Mouse (Mus musculus) adrenal gland, postnatal 14 days (tissue): ENCODE measurements around the gene Plcxd1. TPM values are rescaled to one million over a fixed set of nuclear protein-coding genes. Genes with fewer than 3 reads are reported as not detected.
"Not testable (repeated sequence)": the region's sequence is repeated elsewhere in the genome, so short reads cannot be mapped to it uniquely, and the experiment has no call there.

Experiments used
- DNase-seq: peaks from one replicate; pipeline ENCODE4 v3.0.0; 2021; ENCODE audit warnings: mixed read lengths
- long read RNA-seq, 2 experiments: library from polyadenylated mRNA; stranded (forward); transcript quantifications; one replicate each; pipeline ENCODE4 v2.0.0; 2021
- total RNA-seq: library from RNA; stranded (reverse); gene quantifications from 2 replicates; pipeline ENCODE4 v1.2.3, GENCODE M21; 2021

Plcxd1 gene
- total RNA-seq = not detected in 2 replicates
- long read RNA-seq, experiment 1, partial matches to known transcripts = 0 of 2 reads
- long read RNA-seq, experiment 1, other reads (novel, unspliced or antisense) = 2 of 2 reads
- long read RNA-seq, experiment 2 = 0 reads

DNA sequence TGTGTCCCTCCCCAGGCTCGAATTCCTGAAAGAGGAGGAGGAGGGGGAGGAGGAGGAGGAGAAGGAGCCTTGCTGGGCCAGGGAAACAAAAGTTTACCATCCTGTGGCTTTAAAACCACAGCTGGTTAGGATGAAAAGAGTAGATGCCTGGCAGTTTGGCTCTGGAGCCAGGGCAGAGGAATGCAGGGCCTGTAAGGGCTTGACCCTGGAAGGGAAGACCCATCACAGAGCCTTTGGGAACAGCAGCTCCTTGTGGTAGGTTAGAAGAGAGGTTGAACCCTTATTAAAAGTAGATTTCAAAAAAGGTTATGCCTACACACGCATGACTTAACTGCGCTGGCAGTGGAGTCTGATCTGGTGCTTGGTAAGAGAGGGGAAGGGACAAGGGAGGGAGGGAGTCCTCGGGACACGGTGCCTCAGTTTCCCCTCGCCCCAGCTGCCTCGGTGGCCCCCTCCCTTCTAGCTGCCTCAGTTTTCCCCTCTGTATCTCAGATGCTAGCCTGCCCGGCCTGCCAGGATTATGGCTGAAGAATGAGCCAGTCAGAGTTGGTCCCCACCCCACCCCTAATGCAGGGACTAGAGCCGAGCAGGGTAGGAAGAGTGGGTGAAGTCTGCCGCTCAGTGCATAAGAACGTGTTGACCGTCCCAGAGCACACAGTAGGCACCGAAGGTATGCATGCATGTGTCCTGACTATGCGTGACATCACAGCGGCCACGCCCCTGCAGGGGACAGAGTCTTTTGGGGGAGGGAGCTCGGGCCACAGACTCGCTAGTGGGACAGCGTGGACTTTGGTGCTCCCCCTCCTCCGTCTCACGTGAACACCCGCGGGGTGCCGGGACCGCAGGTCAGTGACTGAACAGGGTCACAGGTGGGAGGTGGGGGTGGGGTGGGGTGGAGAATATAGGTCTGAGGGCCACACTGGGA is at the start of gene Plcxd1:
Gene Plcxd1 (plus strand): TSS at position 314 of the 925 bp plus-strand sequence.
- no peak for DNase-seq

DNA sequence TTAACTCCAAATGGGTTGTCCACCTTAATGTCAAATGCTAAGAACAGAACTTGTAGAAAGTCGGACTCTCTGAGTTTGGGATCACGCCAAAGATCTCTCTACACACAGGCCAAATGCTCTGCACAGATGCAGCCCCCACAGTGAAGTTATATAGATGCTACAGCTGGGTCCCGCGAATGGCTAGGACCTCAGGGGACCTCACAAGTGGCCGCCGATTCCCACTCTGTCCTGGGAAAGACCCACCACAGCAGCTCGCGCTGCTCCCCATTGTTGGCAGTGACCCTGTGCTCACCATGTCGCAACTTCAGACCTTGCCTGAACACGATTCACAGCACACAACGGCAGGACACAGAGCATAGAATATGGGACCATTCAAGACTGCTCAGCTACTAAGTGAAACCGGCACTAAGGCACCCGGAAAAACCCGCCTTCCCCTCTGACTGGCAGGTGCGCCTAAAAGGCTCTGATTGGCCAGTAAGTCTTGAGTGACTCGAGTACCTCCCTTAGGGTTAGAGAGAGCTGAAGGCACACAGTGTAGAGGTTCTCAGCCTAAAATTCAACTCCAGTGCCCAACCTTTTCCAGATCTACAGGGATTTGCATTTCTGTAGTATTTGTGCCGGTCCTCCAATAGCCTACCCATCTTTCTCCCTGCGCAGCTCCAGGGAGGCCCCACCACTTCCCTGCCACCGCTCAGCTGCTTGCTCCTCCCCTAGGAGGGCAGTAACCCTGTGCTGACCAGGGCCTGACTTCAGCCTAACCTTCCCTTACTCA is 41.9 kb upstream of the Plcxd1 start:
- peak; percentile 90 for DNase-seq

DNA sequence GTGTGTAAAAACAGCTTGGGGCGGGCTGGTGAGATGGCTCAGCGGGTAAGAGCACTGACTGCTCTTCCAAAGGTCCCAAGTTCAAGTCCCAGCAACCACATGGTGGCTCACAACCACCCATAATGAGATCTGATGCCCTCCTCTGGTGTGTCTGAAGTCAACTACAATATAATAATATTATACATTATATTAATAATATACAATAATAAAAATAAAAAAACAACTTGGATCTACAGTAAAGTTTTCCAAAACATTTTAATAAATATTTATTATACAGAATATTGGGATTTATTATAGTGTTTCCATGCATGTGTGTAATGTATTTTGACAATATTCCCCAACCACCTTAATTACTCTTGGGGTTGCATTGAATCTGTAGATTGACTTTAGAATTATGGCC is 27.4 kb upstream of the Plcxd1 start, which contains the start of gene Gm17655:
Gene Gm17655 (minus strand): TSS at position 101 of the 400 bp plus-strand sequence.
- not testable (repeated sequence) for DNase-seq

DNA sequence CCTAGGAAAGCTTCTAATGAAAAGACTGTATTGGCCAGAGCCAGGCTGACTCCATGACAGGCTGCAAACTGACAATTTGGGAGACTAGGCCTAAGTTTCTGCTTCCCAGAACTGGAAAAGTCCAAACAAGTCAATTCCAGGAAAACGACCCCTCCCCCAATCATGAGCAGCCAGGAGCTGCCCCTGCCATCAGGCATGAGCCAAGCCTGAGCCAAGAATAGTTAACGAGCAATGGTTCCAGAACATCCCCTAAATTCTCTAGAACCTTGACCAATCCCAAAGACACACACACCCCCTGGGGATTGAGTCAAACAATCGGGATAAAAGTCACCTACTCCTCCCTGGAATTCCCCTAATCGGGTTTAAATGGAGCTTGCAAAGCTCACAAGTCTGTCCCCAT is 16.8 kb upstream of the Plcxd1 start:
- no peak for DNase-seq

DNA sequence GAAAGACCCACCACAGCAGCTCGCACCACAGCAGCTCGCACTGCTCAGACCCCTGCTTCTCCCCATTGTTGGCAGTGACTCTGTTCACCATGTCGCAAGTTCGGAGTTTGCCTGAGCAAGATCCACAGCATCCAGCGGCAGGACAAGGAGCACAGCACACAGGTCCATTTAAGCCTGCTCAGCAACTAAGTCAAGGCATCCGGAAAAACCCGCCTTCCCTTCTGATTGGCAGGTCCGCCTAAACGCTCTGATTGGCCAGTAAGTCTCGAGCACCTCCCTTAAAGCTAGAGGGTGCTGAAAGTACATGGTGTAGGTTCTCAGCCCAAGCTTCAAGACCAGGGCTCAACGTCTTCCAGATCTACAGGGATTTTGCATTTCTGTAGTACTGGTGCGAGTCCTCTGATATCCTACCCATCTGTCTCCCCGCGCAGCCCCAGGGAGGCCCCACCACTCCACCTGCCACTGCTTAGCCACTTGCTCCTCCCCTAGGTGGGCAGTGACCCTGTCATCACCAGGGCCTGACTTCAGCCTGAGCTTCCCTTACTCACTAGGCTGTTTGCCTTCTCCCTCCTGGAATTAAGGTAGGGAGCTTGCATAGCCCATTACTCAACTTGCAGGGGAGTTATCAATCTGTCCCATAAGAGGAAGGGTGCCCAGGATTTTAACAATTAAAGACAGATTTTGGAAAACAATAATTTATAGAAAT is 13.5 kb upstream of the Plcxd1 start:
- no peak for DNase-seq

DNA sequence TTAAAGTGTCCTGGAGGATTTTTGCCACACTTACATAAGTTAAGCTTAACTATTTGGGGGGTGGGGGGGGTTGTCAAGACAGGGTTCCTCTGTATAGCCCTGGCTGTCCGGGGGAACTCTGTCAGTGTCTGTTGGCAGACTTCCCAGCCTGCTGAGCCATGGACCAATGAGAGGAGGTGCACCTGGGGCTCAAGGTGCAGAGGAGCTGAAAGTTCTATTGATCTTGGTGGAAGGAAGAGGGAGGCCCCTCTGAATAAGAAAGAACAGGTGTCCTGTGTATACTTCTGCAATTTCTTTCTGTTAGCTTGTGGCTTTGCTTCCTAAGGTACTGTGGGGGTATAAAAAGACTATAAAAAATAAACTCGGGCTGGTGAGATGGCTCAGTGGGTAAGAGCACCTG is 8.2 kb upstream of the Plcxd1 start:
- DNase-seq = no peak

DNA sequence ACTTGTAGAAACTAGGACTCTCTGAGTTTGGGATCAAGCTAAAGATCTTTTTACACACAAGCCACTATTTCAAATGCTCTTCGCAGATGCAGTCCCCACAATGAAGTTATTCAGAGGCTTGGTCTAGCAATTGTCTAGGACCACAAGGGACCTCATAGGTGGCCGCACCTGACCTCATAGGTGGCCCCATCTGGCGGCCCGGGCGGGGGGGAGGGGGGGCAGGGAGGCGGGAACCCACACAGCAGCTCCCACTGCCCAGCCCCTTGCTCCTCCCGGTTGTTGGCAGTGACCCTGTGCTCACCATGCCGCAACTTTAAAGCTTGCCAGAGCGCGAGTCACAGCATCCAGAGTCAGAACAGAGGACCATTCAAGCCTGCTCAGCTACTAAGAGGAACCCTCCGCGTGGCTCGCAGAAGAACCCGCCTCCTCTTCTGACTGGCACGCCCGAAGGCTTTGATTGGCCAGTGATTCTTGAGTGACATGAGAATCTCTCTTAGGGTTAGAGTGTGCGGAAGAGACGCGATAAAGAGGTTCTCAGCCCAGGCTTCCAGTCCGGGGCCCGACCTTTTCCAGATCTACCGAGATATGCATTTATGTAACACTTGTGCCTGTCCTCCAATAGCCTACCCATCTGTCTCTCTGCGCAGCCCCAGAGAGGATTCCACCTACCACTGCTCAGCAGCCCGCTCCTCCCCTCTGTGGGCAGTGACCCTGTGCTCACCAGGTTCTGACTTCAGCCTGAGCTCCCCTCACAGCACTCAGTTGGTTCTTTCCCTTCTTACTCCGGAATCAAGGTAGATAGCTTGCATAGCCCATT is 5.5 kb upstream of the Plcxd1 start, which contains the start of gene Gm35315:
Gene Gm35315 (minus strand): TSS at position 391 of the 817 bp plus-strand sequence.
- peak; percentile 91 for DNase-seq

DNA sequence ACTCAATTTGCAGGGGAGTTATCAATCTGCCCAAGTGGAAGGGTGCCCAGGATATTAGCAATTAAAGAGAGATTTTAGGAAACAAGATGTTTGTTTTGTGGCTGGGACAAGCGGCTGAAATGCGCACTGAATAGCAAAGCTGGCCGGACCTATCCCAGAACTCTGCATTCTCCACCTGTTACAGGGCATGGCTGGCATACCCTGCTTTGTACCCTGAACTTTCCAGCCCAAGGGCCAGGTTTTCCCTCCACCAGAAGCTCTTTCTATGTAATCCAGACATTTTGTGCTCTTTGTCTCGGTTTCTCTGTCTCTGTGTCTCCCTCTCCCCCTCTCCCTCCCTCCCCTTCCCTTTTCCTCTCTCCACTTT is 4.9 kb upstream of the Plcxd1 start:
- no peak for DNase-seq

DNA sequence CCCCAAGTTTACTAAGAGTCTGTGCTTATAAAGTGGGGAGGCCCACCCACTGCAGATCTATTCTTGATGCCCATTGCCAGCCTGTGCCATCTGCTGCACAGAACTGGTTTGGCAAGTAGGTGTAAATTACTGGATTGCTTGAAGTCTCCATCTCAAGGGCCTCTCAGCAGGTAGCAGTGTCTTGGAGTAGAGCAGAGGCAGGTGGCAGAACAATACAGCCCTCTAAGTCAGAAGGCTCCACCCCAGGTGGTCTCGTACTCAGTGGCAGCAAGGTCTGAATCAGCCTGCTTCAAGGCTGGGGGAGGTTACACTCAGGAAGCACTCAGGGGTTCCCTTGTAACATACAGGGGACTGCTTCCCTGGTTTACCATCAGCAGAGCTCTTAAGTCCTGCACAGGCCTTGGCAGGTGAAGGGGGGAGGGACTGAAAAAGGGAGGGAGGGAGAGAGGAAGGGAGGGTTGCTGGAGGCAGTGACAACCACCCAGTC is 735 bp upstream of the Plcxd1 start:
- no peak for DNase-seq

DNA sequence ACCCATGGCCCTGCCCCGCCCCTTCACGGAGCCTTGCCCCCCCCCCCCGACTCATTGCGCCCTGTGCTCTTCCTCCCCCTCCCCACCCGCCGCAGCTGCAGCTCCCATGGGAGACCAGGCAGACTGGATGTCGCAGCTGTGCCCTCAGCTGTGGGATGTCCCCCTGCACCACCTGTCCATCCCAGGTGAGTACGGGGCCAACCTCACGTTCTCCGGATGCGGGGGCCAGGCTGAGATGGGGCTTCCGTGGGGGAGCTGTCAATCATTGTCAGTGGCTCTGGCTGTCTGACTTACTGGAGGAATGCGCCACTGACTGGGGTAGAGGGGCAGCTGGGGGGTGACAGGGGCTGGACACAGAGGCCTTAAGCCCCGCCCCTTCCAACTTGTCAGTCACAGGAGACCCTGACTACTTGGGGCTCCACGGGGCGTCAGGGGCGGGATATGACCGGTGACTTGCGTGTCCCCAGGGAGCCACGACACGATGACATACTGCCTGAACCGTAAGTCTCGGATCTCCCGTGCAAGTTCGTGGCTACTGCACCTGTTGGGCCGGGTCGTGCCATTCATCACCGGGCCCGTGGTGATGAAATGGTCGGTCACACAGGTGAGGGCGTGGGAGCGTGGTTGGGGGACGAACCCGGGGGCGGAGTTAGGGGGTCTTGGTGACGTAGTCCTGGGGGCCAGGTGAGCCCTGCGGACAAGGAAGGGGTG is 1.3 kb downstream of the Plcxd1 start:
- no peak for DNase-seq

DNA sequence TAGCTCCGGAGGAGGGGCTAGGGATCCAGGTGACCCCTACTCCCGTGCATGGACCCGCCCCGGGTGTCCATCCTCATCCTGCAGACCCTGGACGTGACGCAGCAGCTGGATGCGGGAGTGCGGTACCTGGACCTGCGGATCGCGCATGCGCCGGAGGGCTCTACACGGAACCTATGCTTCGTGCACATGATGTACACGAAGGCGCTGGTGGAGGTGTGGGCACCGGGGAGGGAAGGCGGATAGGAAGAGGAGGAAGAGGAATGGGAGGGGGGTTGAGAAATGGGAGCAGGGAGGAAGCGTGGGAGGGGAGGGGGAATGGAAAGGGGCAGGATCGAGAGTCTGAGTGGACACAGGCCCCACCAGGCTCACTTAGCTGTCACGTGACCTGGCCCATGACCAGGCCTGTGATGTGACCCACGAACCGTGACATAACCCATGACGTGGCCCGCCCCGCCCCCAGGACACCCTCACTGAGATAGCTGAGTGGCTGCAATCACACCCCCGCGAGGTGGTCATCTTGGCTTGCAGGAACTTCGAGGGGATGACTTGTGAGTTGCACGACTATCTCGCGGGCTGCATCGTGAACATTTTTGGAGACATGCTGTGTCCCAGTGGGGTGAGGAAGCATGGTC is 2.1 kb downstream of the Plcxd1 start:
- peak; percentile 50 for DNase-seq

DNA sequence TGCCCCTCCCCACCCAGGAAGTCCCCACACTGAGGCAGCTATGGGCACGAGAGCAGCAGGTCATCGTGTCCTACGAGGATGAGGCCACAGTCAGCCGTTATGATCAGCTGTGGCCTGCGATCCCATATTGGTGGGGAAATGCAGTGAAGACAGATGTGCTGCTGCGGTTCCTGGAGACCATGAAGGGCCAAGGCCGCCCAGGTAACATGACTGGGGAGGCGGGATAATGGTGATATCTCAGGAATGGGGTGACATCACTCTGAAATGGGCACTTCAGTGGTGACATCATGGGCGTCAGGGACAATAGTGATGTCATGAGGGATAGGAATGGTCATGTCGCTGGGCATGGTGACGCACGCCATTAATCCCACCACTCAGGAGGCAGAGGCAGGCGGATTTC is 2.7 kb downstream of the Plcxd1 start:
- DNase-seq = no peak

DNA sequence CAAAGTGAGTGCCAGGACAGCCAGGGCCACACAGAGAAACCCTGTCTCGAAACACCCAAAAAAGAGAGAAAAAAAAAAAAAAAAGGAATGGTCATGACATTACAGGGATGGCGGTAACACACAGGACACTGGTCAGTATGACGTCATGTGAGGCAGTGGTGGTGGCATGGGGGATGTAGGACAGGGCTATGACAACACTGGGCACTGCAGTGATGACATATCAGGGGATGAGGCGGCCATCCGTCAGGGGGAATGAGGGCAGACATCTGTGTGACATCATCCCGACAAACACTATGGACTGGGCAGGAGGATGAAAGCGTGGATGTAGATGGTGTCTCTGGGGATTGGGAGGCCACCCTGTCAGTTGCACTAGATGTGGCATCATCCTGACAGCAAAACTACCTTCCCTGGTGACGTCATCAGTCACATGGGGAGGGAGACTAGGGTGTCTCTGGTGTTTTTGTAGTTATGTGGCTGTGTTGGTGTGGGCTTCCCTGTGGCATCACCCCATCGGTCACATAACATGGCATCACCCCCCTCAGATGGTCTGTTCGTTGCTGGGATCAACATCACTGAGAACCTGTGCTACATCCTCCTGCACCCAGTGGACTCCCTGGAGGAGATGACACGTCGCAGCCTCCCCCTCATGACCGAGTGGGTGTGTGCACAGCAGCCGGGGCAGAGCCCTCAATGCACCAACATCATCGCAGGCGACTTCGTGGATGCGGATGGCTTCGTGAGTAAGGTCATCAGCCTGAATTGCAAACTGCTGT is 3.3 kb downstream of the Plcxd1 start:
- no peak for DNase-seq

DNA sequence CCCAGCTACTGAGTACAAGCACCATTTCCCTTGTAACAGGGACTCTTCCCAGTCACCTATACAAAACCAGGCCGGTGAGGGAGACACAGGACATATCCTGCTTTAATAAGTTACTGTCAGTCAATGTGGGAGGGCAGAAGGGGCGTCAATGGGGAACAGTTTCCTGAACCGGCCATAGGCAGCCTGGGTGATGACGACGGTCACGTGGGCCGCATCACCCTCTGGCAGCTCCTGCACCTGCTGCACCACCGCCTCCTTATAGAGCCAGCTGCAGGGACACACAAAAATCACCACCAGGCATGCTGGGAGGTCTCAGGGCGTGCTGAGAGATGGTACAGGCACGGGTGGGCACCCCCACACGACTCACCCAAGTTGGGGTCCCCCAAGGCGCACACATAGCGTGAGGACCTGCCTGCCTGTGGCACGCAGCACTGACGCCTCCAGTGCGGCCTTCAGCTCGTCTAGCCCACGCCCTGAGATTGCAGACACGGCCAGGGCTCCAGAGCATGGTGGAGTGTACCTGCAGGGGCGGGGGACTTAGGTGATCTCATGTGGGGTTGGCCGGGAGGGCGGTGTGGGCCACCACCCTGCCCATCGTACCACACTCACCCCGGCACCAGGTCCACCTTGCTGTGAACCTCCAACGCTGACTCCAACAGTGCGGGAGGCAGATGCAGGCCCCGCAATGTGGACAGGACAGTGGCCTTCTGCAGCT is 4.3 kb downstream of the Plcxd1 start:
- no peak for DNase-seq

DNA sequence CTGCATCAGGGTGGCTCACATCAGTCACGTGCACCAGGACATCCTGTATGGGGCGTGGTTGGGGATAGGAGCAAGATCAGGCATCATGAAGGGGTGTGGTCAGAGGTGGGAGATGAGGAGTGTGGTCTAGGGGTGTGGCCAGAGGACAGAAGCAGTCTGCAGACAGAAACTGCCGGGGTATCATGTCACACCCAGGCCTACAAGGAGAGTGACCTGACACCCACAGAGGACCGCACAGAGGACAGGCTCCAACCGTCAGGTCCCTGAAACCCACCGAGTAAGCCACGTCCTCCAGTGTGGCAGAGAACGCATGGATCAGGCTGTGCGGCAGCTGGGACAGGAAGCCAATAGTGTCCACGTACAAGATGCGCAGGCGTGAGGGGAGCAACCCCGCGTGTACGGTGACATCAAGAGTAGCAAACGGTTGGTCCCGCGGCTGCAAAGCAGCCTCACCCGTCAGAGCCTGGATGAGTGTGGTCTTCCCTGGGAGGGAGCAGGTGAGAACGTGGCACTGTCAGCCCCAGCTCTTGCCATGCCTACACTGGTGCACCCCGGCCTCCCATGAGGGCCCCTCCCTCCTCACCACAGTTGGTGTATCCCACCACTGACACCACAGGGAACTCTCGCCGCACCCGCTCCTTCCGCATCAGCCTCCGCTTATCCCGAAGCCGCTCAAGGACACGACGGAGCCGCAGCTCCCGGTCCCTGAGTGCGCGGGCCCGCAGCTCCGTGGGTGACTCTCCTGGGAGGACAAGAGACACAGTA is 5.0 kb downstream of the Plcxd1 start:
- DNase-seq = no peak

DNA sequence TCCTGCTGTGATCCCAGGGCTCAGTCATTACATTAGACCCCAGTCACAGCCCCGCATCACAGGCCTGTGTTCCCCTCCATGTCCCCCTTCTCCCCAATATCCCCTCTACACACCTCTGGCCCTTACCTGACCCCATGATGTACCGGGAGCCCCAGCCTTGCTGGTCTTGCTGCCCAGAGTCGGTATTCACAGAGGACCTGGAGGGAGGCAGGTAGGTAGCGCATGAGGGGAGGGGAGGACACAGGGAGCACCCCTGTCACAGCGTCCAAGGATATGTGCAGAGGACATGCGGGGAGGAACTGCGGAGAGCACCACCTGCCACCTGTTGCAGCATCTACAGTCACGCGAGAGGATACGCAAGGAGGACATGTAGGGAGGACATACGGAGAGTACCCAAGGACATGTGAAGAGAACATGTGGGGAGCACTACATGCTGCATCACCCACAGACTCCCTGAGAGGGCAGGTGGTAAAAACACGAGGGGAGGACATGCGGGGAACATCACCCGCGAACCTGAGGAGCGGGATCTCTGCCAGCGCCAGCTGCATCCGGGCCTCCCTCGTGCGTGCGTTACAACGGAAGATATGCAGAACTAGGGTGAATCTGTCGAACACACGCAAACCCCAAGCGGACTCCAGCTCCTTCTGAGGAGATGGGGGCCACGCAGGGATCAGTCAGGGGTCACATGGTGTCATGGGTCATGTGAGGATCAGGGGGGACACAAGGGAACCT is 6.5 kb downstream of the Plcxd1 start:
- no peak for DNase-seq
